Mouse (Mus musculus) ES-Bruce4 (cell line): Measurements from ENCODE around the gene Dgka.

Experiments
- CTCF ChIP-seq: IDR thresholded peaks from one replicate; pipeline ENCODE4 v1.8.1; 2011; ENCODE audit warnings: low read depth, low read length
- EP300 ChIP-seq: IDR thresholded peaks from 2 replicates; pipeline ENCODE4 v1.6.1; 2011; ENCODE audit warnings: low read depth, low read length; ENCODE audit not compliant: insufficient read depth
- POLR2A ChIP-seq: IDR thresholded peaks from one replicate; pipeline ENCODE4 v1.8.1; 2011; ENCODE audit warnings: low read length; ENCODE audit not compliant: insufficient read depth

DNA sequence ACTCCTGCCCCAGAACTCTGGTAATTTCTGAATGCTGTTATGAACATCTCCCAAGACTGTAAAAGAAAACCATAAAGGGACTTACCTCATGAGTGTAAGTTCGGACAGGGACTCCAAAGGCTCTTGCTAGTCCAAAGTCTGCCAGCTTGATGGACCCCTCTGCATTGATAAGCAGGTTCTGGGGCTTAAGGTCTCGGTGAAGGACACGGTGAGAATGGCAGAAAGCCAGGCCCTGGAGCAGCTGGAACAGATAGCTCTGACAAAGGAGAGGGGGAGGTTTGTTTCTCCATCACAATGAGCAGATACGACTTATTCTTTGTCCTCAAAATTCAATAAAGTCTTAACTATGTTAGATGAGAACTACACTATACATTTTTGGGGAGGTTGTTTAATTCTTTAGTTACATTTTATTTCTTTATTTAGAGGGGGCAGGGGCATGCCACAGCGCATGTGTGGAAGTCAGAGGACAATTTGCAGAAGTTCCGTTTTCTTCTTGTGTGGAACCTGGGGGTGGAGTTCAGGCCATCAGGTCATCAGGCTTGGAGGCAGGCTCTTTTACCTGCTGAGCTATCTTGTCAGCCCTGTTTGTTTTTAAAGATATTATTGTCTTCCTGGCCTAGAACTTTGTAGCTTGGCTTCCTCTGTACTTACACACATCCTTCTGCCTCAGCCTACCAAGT lies 42.2 kb downstream of the Dgka start:
- TF ChIP-seq CTCF (no peak), EP300 (no peak), POLR2A (no peak)
